Comparison of ENCODE assay signal across 8 mouse cellular contexts in genomic region chr17:24426471-24427169, GRCm38 (mm10). TPM values are rescaled to one million over a fixed set of nuclear protein-coding genes. Genes with fewer than 3 reads are reported as not detected.
DNase-seq lines count a peak whose midpoint lies in the region; ATAC-seq lines count a peak whose summit lies in the region.

Gene Eci1 (plus strand): TSS chr17:24426641.

- H3K9me3 ChIP-seq in intestine, embryonic 14.5 days (ENCODE audit: control insufficient read depth, low read length): no peaks in the 10 kb centered on the region

- peak within 1 kb of the TSS; percentile 93 for H3K27ac ChIP-seq in intestine, embryonic 14.5 days (ENCODE audit: low read depth)

- DNase-seq in adrenal gland, adult 18-20 months (ENCODE audit: low spot score in 2 of 2): peak; percentile 93 to 97
- DNase-seq in embryo, embryonic 11 days: peak; percentile 96
- peak; percentile 98 for DNase-seq in gastrocnemius, postnatal 25 days
- DNase-seq in intestine, embryonic 14.5 days (ENCODE audit: low spot score): peak; percentile 91
- peak; percentile 86 to 90 for DNase-seq in left cerebral cortex, postnatal 14 days (ENCODE audit: low spot score in 2 of 2)
- peak; percentile 94 for DNase-seq in mesoderm, embryonic 11.5 days (ENCODE audit: low read depth, low spot score)
- peak; percentile 83 to 89 for DNase-seq in right cerebral cortex, postnatal 36 days (ENCODE audit: low spot score in 2 of 2)
- peak; percentile 94 for DNase-seq in yolk sac, embryonic 10.5 days (ENCODE audit: low spot score)

- H3K27me3 ChIP-seq in intestine, embryonic 14.5 days (replicated peaks; ENCODE audit: control insufficient read depth, insufficient read depth, low read length): no peaks in the 10 kb centered on the region

- H3K4me3 ChIP-seq in intestine, embryonic 14.5 days (ENCODE audit: low read depth, low read length): peak within 1 kb of the TSS; percentile 83

- intact Hi-C loops in left cerebral cortex, postnatal 14 days (cut with DNase I): no loop called here

- H3K4me1 ChIP-seq in intestine, embryonic 14.5 days (replicated peaks; ENCODE audit: control insufficient read depth, insufficient read depth, low read length): peaks cover 5% of the 10 kb centered on the region

- H3K4me2 ChIP-seq in intestine, embryonic 14.5 days (ENCODE audit: low read length): peak within 1 kb of the TSS; percentile 74

- ATAC-seq in intestine, embryonic 14.5 days (replicated peaks; ENCODE audit: low FRiP score, low TSS enrichment, low read depth): peak; percentile 98

- peak within 1 kb of the TSS; percentile 86 for H3K9ac ChIP-seq in intestine, embryonic 14.5 days (ENCODE audit: low read length)

- H3K36me3 ChIP-seq in intestine, embryonic 14.5 days (ENCODE audit: control insufficient read depth, insufficient read depth, low read length): peaks cover 38% of the 10 kb centered on the region

- under 1% methylated on average over 48 of the region's 48 CpGs for WGBS in intestine, embryonic 14.5 days

RNA-seq across cellular contexts. Expression of gene Eci1, which starts in this region (rescaled TPM):
- total RNA-seq in adrenal gland, adult 18-20 months (2021): 100 to 1,000 TPM; 249 to 330 TPM
- total RNA-seq in gastrocnemius, postnatal 25 days (2021): 100 to 1,000 TPM; 134 to 161 TPM
- 104 and 106 TPM in 2 replicates for polyA plus RNA-seq in intestine, embryonic 14.5 days (2014; fragmentation: Nextera tagmentation; extraction: Ambion mirVana)
- 10 to 100 TPM; 22.3 to 22.4 TPM for total RNA-seq in left cerebral cortex, postnatal 14 days (2021)

Comparison
In these comparisons a context has a peak if more than half of its experiments do, and no peak if none do; other contexts are left out.
1. Peak in every context shown above with its lines: DNase-seq, ATAC-seq, H3K4me3 ChIP-seq and H3K27ac ChIP-seq.
2. RNA of gene Eci1 (total RNA-seq): 249 to 330 TPM in adrenal gland, adult 18-20 months and 134 to 161 TPM in gastrocnemius, postnatal 25 days; 22.3 to 22.4 TPM in left cerebral cortex, postnatal 14 days; every median in the first group is over 4 times any median in the second.